Mouse (Mus musculus) CD4-positive, CD25-positive, alpha-beta regulatory T cell, adult 2 months (primary cell): ENCODE data around the gene Prm1.
"Not testable (repeated sequence)": the region's sequence is repeated elsewhere in the genome, so short reads cannot be mapped to it uniquely, and the experiment has no call there.

ENCODE experiments used
- DNase-seq: peaks from one replicate; pipeline ENCODE4 v3.0.0-alpha.2; 2012; ENCODE audit warnings: low read depth, low spot score

The Prm1 gene

GRCm38 (mm10) chr16:10805789-10806527 is at the start of gene Prm1:
Prm1 (minus strand) TSS chr16:10805839.
- peak; percentile 29 for DNase-seq

- not testable (repeated sequence) for DNase-seq
These were observed 46.6 kb upstream of the Prm1 start for GRCm38 (mm10) chr16:10852216-10852615.

GRCm38 (mm10) chr16:10850905-10851304 is 45.3 kb upstream of the Prm1 start:
- no peak for DNase-seq

- no peak for DNase-seq
These were observed 44.6 kb upstream of the Prm1 start for GRCm38 (mm10) chr16:10849965-10850861.

- peak; percentile 84 for DNase-seq
These were observed 40.9 kb upstream of the Prm1 start for GRCm38 (mm10) chr16:10846503-10846902.

- DNase-seq, result no peak
These were observed 40.3 kb upstream of the Prm1 start for GRCm38 (mm10) chr16:10845952-10846351.

GRCm38 (mm10) chr16:10844319-10844670 is 38.7 kb upstream of the Prm1 start:
- DNase-seq, result no peak

GRCm38 (mm10) chr16:10843486-10844318 is 38.1 kb upstream of the Prm1 start:
- DNase-seq, result peak; percentile 86

- peak; percentile 54 for DNase-seq
These were observed 36.7 kb upstream of the Prm1 start for GRCm38 (mm10) chr16:10842282-10842855.

- DNase-seq, result peak; percentile 52
These were observed 34.4 kb upstream of the Prm1 start for GRCm38 (mm10) chr16:10840018-10840417.

- no peak for DNase-seq
These were observed 33.0 kb upstream of the Prm1 start for GRCm38 (mm10) chr16:10838487-10839245.

- peak; percentile 43 for DNase-seq
These were observed 32.3 kb upstream of the Prm1 start for GRCm38 (mm10) chr16:10837903-10838302.

GRCm38 (mm10) chr16:10837250-10837649 is 31.6 kb upstream of the Prm1 start:
- no peak for DNase-seq

- no peak for DNase-seq
These were observed 30.7 kb upstream of the Prm1 start for GRCm38 (mm10) chr16:10836388-10836787.

GRCm38 (mm10) chr16:10834911-10835587 is 29.4 kb upstream of the Prm1 start, which contains the start of gene Rmi2:
Rmi2 (plus strand) TSS chr16:10835059.
- peak; percentile 93 for DNase-seq

GRCm38 (mm10) chr16:10834542-10834910 is 28.9 kb upstream of the Prm1 start:
- no peak for DNase-seq

GRCm38 (mm10) chr16:10828461-10828805 is 22.8 kb upstream of the Prm1 start:
- DNase-seq, result no peak

- DNase-seq, result no peak
These were observed 22.3 kb upstream of the Prm1 start for GRCm38 (mm10) chr16:10827766-10828460.

- no peak for DNase-seq
These were observed 21.6 kb upstream of the Prm1 start for GRCm38 (mm10) chr16:10827269-10827668.

GRCm38 (mm10) chr16:10825840-10826239 is 20.2 kb upstream of the Prm1 start:
- no peak for DNase-seq
